Mouse (Mus musculus) gastrocnemius, postnatal 10 days (tissue): ENCODE results near the gene Gnai3. TPM values are rescaled to one million over a fixed set of nuclear protein-coding genes. Genes with fewer than 3 reads are reported as not detected.

Experiments
- DNase-seq: peaks from one replicate; pipeline ENCODE4 v3.0.0; 2021; ENCODE audit warnings: mixed read lengths
- total RNA-seq, 2 experiments: library from RNA; stranded (reverse); gene quantifications; 2 replicates each; pipeline ENCODE4 v1.2.3; 2021

The Gnai3 gene
- total RNA-seq, 2 experiments from 2014 or later = 28.2 to 33.2 TPM

DNA sequence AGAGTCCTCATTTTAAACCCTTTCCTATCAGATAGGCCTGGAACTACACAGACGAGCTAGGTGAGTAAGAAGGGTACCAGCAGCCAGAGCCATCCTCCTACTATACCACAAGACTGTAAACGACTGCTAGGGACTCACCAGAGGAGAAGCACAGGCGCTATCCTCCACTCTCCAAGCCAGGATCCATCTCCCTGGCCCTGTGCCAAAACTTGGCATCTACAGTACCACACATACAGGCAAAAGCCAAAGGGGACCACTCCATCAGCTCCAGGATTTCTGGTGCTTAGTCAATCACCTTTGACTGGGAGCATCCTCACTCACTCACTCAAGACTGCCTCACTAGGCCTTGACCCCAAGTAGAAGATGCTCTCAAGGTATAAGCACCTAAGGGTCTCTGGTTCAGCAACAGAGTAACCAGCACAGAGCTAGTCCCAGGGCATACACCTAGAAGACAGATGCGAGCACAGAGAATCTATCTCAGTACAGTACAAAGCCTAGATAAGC is 62.0 kb downstream of the Gnai3 start:
- DNase-seq = peak; percentile 40

DNA sequence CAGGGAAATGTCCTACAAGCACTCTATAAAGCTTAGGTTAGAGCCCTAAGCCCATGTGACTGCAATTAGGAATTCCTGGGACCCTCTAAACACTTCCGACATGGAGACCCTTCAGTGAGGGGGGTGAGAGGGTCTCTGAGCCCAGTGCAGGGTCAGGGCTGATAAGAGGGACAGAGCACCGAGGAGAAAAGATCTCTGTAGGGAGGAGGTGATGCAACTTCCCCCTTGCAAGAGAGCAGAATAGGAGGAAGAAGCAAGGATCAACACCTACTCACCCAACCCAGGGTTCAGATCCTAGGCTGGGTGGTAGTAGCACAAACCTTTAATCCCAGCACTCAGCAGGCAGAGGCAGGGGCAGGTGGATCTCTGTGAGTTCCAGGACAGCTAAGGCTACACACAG is 62.8 kb downstream of the Gnai3 start:
- no peak for DNase-seq

DNA sequence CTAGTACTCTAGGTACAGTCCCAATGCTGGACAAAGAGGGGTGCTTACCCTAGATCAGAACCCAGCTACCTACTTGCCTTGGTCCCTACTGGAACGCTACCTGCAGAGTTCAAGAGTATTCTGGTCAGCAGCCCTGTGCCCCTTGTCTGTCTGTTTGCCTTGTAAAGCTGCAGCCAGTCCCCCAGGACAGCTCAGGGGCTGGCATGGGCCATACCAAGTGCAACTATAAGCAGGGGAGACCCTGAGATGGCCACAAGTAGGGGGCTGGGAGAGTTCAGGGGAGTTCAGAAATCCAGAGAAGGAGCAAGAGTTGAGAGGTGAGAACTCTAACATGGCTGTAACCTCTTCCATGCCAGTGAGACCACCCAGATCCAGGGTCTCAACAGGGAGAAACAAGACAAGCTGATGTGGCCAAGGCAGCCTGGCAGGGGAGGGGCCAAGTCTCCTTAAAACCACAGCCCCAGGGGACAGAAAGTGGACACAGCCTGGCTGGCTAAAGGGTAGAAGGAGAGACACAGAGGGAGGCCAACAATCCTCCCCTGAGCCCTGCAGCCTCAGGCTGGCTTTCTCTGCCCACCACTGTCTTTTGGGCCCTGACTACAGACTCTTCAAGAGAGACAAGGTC is 63.6 kb downstream of the Gnai3 start:
- no peak for DNase-seq

DNA sequence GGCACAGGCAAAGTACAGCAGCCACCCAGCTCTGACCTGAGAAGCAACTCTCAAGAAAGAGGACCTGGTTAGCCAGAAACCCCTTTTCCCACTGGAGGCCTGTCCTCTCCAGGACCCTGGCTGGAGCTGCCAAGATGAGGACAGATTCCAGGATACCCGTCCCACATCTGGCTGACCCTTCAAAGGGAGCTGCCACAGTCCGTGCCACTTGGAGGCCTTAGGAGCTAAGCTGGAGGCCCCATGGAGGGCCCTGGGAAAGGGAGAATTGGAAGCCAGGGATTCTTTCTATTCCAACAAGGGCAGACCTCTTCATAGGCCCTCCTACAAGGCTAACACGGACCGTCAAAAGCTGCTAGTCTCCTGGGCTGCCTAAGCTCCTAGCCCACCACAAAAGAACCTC is 64.3 kb downstream of the Gnai3 start:
- no peak for DNase-seq

DNA sequence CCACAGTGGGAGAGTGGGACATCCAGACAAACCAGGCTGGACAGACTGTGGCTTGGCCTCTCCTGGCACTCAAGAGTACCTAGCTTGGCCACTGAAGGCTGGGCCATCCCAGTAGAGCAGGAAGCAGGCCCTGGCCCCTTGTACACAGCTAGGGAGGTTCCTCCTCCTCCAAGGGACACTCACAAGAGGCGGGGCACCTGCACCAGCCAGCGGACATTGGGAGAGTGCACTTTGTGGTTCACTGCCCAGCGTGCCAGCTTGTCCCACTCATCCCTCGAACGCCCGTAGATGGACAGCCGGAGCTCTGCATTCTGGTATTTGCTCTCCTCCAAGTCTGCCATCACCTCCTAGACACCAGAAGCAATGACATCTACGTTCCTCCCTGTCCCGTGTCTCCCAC is 69.1 kb downstream of the Gnai3 start:
- no peak for DNase-seq

DNA sequence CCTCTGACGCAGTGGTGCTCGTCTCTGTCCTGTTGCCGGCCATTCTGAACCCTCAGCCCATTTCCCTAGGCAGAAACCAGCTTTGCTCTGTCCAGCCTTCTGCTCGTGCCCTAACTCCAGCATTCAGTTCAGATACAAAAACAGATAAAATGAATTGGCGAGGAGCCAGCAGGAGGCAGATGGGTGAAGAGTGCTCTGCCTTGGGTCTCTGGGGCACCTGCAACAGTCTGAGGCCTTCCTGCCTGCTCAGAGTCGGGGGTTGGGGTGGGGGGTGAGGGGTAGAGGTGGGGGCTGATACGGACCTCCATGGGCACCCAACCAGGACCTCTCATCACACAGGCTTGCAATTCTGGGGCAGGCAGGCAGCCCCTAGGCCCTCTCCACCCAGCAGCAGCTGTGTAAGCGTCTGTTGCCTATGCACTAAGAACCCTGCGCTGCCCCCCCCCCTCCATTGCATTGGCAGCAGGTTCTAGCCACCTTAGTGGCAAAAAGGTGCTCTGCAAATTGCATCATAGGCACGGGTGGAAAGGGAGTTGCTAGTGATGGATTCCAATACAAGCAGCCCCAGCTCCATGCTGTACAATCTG is 72.9 kb downstream of the Gnai3 start:
- DNase-seq = no peak

DNA sequence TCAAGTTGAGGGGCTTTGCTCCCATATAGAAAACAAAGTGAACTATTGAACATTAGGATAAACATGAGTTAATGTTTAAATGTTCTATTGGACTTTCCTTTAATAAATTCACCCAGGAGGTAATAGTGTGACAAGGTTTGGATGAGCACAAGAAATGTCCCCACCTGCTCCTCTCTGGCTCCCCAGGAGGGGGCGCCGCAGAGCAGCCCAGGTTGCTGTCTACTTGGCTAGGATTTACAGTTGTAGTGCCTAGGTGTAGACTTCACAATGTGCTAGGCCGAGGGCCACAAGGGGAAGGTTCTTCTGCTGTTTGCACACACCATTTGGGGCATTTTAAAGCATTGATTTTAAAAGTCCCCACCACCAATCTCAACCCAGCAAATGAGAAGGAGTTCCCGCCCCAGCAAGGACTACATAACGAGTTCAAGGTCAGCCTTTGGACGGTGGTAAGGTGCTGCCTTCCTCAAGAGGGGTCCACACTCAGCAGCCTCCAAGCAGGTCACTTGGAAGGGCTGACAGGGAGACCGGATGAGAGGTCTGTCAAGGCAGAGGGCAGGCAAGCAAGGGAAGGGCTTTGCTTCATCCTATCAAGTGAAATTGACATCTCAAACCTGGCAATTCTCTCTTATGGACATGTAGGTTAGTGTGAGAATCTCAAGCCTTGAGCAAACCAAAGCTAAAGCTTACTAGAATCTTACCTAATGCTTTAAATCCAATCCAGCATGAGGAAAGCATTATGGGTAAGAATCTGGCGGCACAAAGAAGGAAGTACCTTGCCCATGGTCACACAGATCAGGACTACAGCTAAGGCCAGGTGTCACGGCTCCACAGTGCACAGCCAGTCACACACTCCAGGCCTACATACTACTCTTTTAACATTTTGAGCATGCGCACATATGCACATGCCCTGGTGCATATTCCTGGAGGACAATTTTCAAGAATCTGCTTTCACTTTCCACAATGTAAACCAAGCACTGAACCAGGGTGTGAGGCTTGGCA is 75.4 kb downstream of the Gnai3 start:
- DNase-seq = peak; percentile 75

DNA sequence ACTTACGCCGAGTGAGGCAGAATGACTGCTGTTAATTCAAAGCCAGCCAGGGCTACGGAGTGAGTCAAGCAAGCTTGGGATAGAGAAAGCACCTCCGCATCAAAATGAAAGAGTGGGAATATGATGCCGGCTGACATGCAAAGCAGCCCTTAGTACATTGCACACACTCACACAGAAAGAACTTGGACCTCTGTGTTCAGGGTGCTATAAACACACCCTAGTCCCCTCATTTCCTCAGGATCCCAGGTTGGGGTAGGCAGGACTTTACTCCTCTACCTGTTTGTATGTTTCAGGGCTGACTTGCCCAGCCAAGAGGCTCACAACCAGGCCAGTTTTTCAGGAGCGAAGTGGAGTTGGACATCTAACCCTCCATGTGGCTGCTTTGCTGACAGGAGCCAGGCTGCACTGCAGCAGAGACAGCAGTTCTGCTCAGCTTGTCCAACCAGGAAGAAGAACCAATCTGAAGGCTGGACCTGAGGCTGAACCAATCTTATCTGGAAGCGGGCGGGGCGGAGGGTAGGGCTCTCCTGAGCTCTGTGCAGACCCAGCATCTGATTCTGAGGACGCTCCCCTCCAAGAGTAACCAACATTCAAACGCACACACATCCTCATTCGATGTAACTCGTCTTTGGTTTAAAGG is 76.6 kb downstream of the Gnai3 start:
- DNase-seq = no peak

DNA sequence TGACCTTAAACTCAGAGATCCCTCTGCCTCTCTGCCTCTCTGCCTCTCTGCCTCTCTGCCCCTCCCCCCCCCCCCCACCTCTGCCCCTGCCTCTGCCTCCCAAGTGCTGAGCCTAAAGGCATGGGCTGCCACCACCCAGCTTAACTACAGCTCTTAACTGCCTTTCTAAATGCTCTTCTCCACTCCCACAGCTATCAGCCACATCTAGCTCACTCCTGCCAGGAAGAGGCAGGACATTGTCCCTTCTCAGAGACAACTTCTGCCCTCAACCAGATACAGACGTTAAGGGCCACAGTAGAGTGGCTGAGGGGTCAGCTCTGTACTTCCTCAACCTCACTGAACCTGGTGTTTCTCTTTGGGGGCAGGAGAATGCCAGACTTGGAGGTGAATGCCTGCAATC is 77.1 kb downstream of the Gnai3 start:
- DNase-seq = no peak

DNA sequence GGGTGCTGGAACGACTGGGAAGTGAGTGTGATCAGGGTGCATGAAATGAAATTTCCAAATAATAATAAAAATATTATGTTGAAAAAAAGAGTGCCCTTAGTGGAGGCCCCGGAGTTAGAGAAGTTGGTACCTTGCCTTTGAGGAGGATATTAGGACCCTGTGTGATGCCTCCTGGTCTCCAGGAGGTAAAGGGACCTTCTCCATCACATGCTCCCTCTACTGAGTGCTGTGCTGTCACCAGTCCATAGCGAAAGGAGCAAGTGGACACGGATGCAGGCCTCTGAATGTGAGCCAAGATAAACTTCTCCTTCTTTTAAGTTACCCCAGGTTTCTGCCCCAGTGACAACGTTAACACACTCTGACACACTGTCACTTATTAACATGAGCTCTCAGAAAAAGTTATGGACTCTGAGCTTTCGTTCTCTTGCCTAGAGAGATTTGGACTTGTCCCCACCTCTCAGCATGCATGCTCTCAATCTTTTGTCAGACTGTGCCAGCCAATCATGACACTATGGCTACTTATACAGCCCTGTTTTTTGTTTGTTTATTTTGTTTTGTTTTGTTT is 78.5 kb downstream of the Gnai3 start:
- DNase-seq = no peak

DNA sequence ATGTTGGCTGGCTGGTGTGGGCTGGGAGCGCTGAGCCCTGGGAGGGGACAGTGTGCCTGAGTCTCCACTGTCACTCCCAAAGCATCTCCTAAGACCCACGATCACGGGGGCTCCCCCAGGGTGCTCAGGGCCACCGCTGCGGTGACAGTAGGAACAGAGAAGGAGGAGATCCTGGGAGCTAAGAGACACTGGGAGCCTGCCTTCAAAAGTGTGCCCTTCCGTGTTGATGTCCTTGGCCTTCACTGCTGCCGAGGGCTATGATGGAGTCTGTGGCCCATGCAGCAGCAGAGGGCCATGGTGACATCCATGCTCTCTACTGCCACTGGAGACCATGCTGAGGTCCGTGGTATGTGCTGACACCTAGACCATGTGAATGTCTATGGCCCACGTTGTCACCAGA is 80.4 kb downstream of the Gnai3 start:
- DNase-seq = no peak

DNA sequence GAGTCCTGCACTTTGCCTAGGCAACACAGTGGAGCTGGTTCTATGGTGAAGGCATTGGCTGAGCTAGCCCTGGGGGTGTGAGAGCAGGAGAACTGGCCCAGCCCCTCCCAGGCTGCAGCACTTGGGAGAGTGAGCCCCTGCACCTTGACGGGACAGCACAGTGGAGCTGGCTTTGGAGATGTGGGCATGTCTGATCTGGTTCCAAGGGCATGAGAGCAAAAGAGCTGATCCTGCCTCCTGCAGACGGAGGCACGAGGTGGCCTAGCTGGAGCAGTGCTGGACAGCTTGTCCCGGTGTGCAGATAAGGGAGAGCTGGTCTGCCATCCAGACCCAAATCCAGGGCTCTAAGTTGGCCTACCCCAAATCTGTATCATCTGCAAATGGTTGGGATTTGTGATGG is 81.3 kb downstream of the Gnai3 start:
- no peak for DNase-seq

DNA sequence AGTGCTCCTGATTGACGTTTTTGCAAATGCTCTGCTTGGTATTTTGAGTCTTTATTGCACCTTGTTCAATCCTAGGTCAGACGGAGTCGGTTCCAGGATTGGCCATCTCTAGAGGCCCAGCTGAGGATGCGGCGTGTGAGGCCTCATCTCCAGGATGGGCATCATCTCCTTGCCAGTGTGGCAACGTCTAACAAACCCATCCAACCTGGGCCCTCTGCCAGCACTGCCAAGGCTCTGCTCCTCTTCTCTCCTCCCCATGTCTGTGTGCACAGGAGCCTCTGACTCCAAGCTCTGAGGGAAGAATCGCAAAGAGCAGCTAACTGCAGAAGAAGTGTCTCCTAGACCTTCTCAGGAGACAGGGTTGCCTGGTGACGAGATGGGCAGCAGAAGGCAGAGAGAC is 83.3 kb downstream of the Gnai3 start:
- DNase-seq = no peak

DNA sequence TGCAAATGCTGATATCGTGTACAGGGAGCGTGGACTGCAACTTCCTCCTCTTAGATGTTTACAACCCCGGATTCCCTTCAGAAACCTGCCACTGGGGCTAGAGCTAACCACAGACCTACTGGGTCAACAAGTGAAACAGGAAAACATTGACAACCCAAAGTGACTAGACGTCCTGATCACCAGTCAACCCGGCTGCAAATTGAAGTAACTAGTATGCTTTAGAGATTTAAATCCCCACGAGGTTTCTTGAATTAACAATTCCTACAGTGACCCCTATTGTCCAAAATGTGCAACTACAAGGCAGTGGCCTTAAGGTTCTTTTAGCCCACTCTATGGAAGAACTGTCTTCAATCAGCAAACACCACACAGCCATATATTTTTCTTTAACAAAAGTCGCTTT is 84.5 kb downstream of the Gnai3 start:
- no peak for DNase-seq

Other genes starting within 250 kb of the Gnai3 start
- gene Gstm7, start 214.3 kb downstream of the Gnai3 start, total RNA-seq = 10 to 100 TPM in 1 of 2 experiments, 1 to 10 TPM in 1; 8.6 to 11.2 TPM
- 1 to 10 TPM in 1 of 2 experiments, under 1 TPM in 1; 0.84 to 1.0 TPM for gene Gstm6, start 202.4 kb downstream of the Gnai3 start, total RNA-seq
- gene Gstm3, start 176.9 kb downstream of the Gnai3 start, total RNA-seq = not detected
- 10 to 100 TPM; 33.3 to 39.0 TPM for gene Gstm2, start 159.7 kb downstream of the Gnai3 start, total RNA-seq
- 10 to 100 TPM; 61.3 to 67.2 TPM for gene Gstm1, start 128.2 kb downstream of the Gnai3 start, total RNA-seq
- 10 to 100 TPM in 1 of 2 experiments, 1 to 10 TPM in 1; 9.8 to 10.4 TPM for gene Gstm4, start 101.3 kb downstream of the Gnai3 start, total RNA-seq
- gene Ampd2, start 59.5 kb downstream of the Gnai3 start, total RNA-seq = 10 to 100 TPM in 1 of 2 experiments, 1 to 10 TPM in 1; 9.5 to 15.0 TPM
- gene Gnat2, start 53.4 kb downstream of the Gnai3 start, total RNA-seq = under 1 TPM in 1 of 2 experiments, not detected in 1; 0.54 TPM
- gene Gpr61, start 8.7 kb upstream of the Gnai3 start, total RNA-seq = under 1 TPM; 0.14 to 0.27 TPM
- 10 to 100 TPM; 30.7 to 31.6 TPM for gene Amigo1, start 40.2 kb upstream of the Gnai3 start, total RNA-seq
- gene Cyb561d1, start 55.1 kb upstream of the Gnai3 start, total RNA-seq = 1 to 10 TPM; 3.5 to 4.2 TPM
- 10 to 100 TPM; 13.2 to 18.4 TPM for gene Atxn7l2, start 64.8 kb upstream of the Gnai3 start, total RNA-seq
- 1,000 to 10,000 TPM in 1 of 2 experiments, 100 to 1,000 TPM in 1; 890 to 1,000 TPM for gene Sypl2, start 80.5 kb upstream of the Gnai3 start, total RNA-seq
- gene Psma5, start 110.8 kb upstream of the Gnai3 start, total RNA-seq = 10 to 100 TPM; 94.7 to 96.4 TPM
- gene Sort1, start 137.9 kb upstream of the Gnai3 start, total RNA-seq = 10 to 100 TPM; 57.0 to 59.6 TPM
- not detected for gene Mybphl, start 218.8 kb upstream of the Gnai3 start, total RNA-seq
- gene Psrc1, start 237.7 kb upstream of the Gnai3 start, total RNA-seq = 1 to 10 TPM; 2.3 to 3.0 TPM